Mouse (Mus musculus): ENCODE measurements around the gene Rpl22.
A peak's percentile ranks its signal among the peaks of the same experiment; 100 is the strongest.

Rpl22 gene

DNA sequence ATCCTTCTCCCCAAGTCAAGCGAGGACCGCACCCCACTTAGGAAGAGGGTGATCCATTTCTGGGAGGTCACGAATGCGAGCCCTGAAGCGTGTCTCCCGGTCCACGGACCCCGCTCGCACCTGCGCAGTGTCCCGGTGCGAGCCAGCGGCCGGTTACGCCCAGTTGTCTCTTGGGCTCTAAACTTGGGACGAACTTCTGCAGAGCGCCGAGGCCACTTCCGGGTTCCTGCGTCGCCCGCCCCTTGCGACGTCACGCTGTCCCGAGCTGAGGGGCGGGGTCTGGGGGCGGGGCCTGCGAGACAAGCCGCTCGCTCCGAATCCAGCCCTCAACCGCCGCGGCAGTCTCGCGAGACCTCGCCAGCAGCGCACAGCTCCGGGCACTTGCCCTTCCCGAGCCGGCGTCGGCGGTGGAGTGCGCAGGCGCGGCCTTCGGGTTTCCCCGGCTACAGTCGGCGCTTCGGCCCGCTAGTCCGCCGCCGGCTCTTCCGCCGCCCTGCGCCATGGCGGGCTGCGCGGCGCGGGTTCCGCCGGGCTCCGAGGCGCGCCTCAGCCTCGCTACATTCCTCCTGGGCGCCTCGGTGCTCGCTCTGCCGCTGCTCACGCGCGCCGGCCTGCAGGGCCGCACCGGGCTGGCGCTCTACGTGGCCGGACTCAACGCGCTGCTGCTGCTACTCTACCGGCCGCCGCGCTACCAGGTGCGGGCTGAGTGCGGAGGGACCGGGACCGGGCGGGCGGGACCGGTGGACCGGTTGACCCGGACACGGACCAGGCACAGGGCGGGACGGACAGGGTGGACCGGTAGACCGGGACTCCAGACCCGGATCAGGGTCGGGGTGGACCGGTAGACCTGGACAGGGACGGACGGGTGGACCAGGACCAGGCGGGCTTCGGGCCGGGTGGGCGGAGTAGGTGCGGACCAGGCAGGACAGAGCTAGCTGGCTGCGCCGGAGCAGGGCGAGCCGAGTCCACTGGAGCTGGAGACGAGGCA is 28.4 kb upstream of the Rpl22 start, which contains the start of gene Icmt:
Gene Icmt, plus strand, starts transcription at position 354 of the 988 bp plus-strand sequence.
- peak; percentile 98 for DNase-seq

DNA sequence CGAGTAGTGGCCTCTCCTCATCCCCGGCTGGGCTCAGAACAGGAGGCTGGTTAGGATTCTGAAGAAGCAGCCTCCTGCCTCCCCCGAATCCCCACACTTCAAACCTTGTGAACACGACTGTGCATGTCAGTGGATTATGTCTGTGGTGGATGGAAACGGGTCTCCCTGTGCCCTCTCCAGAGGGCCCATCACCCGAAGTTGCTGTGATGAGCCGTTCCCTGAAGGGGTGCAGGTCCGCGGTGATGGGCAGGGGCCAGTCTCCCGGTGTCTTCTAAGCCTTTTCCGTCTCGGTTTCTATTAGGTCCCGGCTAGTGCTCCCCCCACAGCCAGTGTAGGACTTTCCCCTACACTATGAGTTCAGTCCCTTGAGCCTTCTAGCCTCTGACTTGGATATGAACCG is 26.7 kb upstream of the Rpl22 start:
- DNase-seq = no peak

DNA sequence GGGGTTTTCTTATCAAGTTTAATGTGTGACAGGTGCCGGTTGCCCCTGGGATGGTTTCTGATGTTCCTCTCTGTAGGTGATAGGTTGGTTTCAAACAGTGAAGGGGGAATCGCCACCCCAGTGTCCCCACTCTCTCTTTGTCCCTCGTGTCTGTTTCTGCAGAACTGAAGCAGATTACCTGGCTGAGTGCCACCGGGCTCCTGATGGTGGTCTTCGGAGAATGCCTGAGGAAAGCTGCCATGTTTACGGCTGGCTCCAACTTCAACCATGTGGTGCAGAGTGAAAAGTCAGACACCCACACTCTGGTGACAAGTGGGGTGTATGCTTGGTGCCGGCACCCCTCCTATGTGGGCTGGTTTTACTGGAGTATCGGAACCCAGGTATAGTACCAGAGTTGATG is 25.2 kb upstream of the Rpl22 start:
- DNase-seq = no peak

DNA sequence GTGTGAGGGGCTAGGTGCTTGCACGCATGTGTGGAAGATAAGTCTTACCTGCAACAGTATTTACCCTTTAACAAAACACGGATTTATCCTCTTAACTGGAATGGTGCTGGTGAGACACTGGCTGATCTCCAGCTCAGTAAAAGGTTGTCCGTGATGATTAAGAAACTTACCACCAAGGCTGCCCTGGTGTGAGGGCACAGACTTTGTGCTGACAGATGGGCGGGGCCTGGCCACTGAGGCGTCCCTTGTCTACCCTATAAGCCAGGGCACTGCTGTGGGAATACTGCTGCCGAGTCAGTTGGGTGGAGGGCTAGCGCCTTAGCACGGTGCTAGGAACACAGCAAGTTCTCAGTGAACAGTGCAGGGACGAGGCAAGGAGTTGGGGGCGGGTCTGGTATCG is 23.5 kb upstream of the Rpl22 start:
- DNase-seq = peak; percentile 61 to 64

DNA sequence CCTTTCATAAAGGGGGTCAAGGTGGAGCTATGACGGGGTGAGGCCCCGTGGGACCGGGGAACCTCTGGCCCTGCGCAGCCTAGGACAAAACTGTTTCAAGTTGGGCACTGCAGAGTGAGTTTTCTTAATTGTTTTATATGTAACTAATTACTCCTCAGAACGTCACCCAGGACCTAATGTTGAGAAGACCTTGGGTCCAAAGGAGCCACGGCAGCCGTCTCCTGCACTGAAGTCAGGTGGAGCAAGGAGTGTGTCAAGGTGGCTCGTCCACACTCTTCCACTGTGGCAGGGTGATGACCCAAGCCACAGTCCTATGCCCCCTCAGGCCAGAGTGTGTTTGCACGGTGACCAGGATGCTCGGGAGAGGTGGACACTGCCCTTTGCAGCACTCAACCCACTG is 22.4 kb upstream of the Rpl22 start:
- peak; percentile 61 to 75 for DNase-seq

DNA sequence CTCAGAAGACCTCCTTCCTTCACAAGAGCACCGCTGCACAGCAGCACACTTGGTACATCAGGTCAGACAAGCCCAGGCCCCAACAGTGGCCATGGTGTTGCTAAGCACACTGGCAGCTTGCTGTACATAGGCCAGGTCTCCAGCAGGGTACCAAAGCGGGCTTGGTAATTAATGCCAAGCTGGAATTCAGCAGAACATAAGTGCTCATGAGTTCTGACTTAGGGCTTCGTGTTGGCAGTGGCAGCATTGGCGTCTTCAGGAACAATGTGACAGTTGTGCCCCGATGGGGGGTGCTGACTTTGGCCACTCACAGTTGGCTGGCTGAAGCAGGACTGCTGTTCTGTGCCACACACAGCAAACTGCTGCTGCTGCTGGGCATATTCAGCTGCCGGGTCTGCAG is 20.9 kb upstream of the Rpl22 start:
- DNase-seq = no peak

DNA sequence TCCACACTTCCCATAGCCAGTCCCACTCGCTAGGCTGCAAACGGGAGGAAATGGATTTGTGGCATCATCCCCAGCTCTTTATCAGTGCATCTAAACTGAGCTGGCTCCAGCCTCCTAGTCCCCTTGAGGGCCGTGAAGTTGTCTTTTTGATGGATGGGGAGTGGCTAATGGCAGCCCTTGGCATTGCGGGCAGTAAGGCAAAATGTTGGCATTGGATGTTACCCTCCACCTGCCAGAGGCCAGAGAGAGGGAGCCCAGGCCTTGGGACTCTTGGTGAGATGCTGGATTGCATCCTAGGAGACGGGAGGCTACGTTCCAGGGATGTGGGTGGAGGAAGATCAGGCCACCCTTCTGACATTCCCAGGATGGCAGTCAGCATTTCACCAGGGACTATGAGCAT is 19.6 kb upstream of the Rpl22 start:
- no peak for DNase-seq

DNA sequence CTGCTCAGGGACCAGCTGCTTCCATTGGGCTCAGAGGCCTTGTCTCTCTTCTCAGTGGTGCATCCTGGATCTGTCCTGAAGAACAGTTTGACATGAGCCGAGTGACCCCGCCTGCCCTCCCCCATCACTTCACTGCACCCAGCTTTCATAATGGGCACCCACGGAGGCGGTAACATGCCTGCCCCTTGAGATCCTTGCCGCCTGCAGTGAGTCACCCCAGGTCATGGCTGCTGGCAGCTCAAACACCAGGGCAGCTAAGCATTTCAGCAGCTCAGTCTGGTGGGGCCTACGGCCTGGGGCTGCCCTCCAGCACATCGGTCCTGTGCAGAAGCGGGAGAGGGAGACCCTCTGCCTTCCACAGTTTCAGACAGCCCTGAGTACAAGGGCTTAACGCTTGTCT is 18.0 kb upstream of the Rpl22 start:
- no peak for DNase-seq

DNA sequence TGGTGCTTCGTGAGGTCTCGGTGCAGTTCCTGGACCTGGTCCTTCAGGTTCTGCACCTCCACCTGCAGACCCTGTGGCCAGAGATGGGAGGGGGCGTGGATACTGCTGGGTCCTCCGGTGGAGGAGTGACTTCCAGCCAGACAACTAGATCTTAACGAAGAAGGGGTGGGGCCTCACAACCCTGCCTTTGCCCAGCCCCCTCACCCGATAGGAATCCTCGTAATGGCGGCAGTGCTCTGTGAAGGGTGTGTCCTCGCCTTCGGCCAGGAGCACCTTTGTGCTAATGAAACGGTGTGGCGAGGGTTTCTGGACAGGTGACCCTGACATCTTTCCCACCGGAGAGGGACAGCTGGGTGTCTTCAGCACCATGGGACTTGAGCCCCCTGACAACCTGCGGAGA is 13.4 kb upstream of the Rpl22 start:
- no peak for DNase-seq

DNA sequence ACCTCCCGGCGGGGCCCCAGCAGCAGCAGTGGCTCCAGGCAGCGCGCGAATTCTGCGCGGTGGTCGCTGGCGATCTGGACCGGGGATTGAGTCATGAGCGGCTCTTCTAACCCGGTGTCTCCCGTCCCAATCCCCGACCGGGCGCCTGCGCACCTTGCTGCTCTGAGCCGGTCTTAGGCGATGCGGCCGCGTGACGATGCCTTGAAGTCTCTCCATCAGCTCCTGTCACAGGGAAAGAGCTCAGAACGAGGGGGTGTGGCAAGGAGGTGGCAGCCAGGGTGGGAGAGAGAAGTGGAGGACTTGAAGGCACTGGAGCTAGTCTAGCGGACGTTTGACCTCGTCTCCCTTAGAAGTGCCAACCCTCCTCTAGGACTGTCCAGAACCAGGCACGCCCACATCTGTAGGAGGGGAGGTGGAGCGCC is 12.3 kb upstream of the Rpl22 start:
- DNase-seq = no peak

DNA sequence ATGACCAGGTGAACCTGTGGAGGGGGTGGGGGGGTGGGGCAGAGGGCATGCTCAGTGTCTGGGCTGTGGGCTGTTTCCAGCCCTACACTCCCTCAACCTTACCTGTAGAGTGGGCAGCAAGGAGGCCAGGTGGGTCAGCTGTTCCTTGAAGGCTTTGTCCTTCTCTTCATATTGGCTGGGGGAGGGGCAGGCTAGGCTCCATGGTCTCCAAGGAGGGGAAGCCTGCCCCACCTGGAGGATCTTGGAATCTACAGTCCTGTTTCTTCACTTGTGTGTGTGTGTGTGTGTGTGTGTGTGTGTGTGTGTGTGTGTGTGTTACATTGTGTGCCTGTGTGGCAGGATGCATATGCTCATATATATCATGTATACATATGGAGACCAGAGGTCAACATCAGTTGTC is 11.6 kb upstream of the Rpl22 start:
- no peak for DNase-seq

DNA sequence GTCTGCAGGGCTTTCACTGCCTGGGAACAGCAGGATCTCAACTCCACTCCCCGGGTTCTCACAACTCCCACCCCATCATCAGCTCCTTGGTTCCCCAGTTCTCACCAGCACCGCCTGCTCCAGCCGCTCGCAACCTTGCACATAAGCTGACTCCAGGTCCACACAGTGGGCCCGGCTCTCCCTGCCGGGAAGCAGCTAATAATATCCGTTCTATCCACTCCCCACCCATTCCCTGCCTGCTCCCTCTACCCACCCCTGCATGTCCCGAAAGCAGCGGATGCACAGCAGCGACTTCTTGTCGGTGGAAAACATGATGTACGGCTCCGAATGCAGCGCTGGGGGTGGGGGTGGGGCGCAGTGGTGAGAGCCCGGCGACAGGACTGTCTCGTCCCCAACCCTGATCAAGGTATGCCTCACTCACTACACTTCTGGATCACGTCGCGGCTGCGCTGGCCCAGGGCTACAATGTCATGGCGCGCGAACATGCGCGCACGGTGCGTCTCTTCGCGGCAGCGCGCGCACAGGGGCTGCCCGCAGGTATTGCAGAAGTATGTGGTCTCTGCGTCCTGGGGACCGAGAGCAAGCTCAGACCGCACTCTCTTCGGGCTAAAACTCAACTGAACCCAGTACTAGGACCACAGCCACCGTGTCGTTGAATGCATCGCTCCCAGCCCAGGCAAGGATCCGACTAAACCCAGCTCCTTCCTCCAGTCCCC is 9.9 kb upstream of the Rpl22 start:
- DNase-seq = no peak

DNA sequence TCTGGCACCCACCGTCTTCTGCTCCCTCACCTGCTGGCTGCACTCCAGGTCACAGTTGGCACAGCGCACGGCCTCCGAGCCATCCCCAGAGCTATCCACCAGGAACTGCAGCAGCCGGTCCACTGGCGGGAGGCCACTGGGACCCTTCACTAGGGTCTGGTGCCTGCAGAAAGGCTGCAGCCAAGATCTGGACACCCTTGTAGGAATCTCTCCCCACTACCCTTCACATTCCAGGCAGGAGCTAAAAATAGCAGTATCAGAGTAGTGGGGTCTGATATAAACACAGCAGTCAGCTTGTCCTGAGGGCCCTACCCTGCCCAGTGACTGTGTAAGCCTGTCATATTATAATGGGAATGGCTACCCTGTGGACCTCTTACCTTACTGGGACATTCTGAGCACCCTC is 7.9 kb upstream of the Rpl22 start:
- DNase-seq = no peak

DNA sequence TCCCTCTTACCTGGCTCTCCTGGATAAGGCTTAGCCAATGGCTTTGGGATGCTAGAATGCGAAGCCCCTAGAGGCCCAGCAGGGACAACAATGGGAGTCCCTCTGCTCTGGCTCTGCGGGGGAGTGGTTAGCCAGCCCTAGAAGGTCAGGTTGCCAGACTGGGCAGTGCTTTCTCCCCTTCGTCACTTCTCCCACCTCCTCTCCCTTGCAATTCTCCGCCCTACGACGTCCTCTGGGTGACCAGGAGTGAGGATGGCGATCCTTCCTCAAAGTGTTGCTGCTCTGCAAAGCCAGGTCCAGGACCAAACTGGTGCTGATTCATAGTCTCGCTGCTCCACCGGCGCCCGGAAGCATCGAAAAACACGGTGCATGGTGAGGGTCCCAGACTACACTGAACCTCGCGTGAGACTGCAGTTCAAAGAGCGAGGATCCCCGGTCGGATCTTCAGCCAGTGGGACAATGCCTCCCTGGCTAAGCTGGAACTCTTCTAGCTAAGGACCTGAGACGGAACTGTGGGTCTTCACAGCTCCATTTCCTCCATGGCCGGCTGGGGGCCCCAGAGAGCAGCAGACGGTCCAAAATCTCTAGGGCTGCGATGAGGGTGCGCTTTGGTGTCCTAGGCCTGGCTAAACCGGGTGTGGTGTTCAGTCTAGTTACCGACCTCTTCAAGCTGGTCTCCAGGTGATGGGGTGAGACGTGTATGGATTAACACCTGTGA is 6.9 kb upstream of the Rpl22 start, which contains the start of gene Rnf207:
Gene Rnf207, minus strand, starts transcription at position 477 of the 718 bp plus-strand sequence.
- peak; percentile 42 to 69 for DNase-seq

DNA sequence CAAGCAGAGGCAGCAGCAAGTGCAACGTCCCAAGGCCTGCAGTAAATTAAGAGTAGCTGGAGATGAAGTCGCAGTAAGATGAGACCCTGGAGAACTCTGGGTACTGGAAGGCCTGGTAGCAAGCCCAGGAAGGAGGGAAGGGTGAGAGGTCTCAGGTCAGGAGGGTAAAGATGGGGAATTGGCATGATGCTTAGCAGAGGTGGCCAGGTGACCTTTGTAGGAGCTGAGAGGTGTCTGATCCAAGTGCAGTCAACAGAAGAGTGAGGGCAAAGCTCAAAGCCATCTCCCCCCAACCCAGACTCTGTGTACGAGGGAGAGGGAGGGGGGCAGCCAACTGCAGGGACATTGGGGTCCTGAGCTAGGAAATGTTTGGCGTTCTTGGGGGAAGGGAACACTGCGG is 4.1 kb upstream of the Rpl22 start:
- peak; percentile 42 to 50 for DNase-seq

DNA sequence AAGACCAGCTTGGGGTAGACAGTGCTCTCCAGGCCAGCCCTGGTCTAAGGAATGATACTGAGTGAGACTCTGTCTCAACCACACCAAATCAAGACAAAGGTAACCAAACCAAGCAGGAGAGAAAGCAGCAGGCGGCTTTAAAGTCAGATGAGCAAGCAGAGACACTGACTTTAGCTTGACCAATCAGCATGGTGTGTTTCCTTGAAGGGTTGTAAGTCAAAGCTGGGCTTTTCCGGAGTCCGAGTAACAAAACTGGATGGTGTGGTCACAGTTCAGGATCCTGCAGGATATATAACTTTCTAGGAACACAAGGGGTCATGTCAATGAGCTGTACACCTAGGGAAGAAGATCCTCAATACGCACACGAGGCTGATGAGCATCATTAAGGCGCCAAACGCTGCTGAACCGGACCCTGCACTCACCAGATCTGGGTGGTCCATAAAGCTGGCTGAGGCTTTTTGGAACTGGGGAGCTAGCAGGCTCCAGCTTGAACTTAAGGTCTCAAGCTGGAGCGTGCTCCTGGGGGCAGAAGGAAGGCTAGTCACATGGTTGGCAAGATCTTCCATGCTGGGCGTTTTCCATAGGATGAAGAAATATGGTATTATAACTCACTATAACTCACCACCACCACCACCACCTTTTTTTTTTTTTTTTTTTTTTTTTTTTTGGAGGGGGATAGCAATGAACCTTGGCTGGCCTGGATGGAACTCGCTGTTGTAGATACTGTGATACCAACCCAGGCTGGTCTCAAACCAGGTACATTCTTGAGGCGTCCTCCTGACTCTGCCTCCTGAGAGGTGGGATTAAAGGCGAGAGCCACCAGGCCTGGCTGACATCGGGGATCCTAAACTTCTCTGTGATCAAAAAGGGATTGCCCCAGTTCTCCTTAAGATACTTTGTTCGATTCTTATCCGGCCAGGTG is 640 bp upstream of the Rpl22 start:
- DNase-seq = no peak

DNA sequence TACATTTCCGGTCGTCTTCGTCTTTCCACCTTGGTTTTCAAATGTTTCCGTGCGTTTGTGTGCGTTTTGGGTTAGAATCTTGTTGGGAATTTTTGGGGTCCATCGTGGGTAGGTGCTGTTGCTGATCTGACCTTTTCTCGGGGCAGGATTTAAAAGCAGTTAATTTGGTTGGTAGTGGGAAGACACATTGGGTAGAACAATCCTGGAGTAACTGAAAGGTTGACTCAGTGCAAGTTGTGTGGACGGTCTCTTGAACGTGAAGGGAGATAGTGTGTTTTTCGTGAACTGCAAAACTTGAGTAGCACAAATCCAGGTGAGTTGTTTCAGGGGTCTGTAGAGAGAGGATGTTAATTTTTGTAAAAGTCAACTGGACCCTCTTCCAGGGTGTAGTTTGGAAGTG is 1.0 kb downstream of the Rpl22 start:
- DNase-seq = no peak

DNA sequence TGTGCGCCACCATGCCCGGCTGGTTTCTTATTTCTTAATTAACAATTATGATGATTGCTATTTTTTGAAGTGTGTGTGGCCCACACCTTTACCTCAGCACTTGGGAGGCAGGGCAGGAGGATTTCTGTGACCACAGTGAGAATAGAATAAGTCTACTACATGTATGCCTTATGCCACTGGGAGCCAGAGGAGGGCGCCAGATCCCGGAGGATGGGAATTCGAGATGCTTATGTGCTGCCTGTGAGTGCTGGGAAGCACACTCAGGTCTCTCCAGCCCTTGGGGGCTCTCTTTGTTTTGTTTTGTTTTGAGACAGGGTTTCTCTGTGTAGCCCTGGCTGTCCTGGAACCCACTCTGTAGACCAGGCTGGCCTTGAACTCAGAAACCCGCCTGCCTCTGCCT is 3.1 kb downstream of the Rpl22 start:
- no peak for DNase-seq

DNA sequence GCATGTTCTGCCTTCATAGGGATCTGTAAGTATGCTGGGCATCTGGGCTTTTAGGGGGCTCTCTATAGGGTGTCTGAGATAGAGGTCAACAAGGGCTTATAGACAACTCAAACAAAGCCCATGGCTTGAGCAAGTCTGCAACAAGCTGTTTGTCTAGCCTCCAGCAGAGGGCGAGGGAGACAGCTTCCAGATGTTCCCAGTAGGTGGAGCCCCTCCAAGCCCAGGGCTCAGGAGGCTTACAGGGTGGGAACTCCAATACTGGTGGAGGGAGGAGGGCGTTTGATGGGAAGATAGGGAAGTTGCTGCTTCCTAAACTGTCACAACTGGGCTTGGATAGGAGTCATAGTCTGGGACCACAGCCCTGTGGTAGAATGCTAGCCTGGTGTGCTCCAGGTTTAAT is 7.4 kb downstream of the Rpl22 start:
- peak; percentile 37 to 68 for DNase-seq

DNA sequence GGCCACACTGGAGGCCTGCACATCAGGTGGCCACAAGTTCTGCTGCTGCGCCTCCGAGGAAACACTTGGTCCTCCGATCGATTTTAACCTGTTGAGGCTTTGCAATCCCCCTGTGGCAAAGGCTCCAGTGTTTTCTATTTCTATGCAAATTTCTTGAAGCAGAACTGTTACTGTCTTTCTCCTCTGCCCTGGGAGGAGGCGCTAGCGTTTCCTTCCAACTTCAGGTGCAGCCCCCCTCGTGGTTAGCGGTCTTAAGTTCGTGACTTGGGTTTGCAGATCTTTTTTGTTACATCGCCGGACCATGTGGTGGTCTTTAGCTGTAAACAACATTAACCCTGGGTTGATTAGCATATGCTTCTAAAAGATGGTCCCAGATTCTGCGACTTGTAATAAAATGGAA is 8.0 kb downstream of the Rpl22 start:
- DNase-seq = no peak

DNA sequence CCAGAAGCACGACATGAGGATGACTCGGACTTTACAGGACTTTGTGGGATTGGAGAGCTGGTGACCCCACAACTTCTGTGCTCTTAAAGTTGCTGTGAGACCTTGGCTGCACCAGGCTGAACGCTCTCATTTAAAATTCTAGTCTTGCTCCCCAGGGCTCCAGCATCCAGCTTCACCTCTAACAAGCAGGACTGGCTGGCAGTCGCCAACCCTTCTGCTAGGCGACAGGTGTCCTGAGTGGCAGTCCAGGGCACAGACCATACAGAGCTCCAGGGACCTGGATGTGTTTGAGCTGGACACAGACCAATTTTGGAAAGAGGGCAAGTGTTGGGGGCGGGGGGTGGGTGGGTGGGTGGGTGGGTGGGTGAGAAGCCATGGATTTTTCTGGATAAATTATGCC is 12.2 kb downstream of the Rpl22 start:
- DNase-seq = no peak

All from kidney, adult 8-10 months (tissue).